Comparison of ENCODE assay signal across 7 mouse cellular contexts in the genomic region with DNA sequence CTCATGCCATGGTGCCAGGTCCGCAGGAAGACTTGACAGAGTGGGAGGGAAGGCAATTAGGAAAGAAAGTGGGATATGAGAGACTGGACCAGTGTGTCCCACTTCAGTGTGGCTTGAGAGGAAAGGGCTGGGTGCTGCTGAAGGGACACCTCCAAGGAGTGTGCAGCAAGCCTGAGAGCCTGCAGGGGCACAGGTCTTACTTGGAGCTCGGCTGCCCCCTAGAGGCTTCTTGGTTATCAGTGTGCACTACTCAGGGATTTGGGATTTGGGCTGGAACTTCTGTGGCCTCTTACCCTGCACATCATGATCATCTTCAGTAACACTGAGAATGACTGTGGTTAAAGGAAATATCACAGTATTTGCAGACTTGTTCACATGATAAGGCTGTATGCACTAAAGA.
A peak's percentile ranks its signal among the peaks of the same experiment; 100 is the strongest.
DNase-seq lines count a peak whose midpoint lies in the region; ATAC-seq lines count a peak whose summit lies in the region.

No protein-coding gene starts in this region.

- H3K9ac ChIP-seq in midbrain, embryonic 16.5 days (ENCODE audit: low read depth, low read length): no peak overlapping the region

- no peak overlapping the region for H3K27ac ChIP-seq in midbrain, embryonic 16.5 days (ENCODE audit: low read length)

- intact Hi-C loops in left cerebral cortex, postnatal 25 days (cut with DNase I): loop anchor here (1.0 to 5.0 kb wide), 2 partner anchors 114 to 408 kb away; partner anchors contain the start of gene Kcnh1

- peak; percentile 84 for ATAC-seq in midbrain, embryonic 16.5 days

- no peaks in the 10 kb centered on the region for H3K27me3 ChIP-seq in midbrain, embryonic 16.5 days (ENCODE audit: control insufficient read depth, insufficient read depth, low read depth, low read length)

- 44% methylated on average over 2 of the region's 2 CpGs for WGBS in midbrain, embryonic 16.5 days

- DNase-seq in adrenal gland, postnatal 14 days: peak; percentile 91
- DNase-seq in embryo, embryonic 11 days: peak; percentile 88
- peak; percentile 28 for DNase-seq in gastrocnemius, postnatal 25 days
- DNase-seq in kidney, adult 11 months: peak; percentile 49
- DNase-seq in left cerebral cortex, postnatal 25 days (ENCODE audit: low spot score in 2 of 2): peak; percentile 90 to 95
- DNase-seq in spleen, postnatal 14 days (ENCODE audit: low spot score in 2 of 2): peak; percentile 11 to 41

- no peak overlapping the region for H3K4me3 ChIP-seq in midbrain, embryonic 16.5 days (ENCODE audit: low read depth, low read length)

- no peak overlapping the region for H3K4me2 ChIP-seq in midbrain, embryonic 16.5 days (ENCODE audit: low read length)

- no peaks in the 10 kb centered on the region for H3K9me3 ChIP-seq in midbrain, embryonic 16.5 days (replicated peaks; ENCODE audit: control insufficient read depth, low read length, poor library complexity, severe bottlenecking)

- H3K36me3 ChIP-seq in midbrain, embryonic 16.5 days (ENCODE audit: control insufficient read depth, insufficient read depth, low read length): no peaks in the 10 kb centered on the region

- no peaks in the 10 kb centered on the region for H3K4me1 ChIP-seq in midbrain, embryonic 16.5 days (ENCODE audit: control insufficient read depth, insufficient read depth, low read length)

Comparison
In these comparisons a context has a peak if more than half of its experiments do, and no peak if none do; other contexts are left out.
1. DNase-seq: peak in every context shown above with its lines; median percentile 92 in left cerebral cortex, postnatal 25 days; 91 in adrenal gland, postnatal 14 days; 88 in embryo, embryonic 11 days; 49 in kidney, adult 11 months; 28 in gastrocnemius, postnatal 25 days; 26 in spleen, postnatal 14 days.